Mouse (Mus musculus) heart, adult 2 months (tissue): ENCODE measurements at regions not wholly inside any gene's neighbourhood (a gene's known extent, or its start where the extent isn't known, plus 50 kb on each side); places are given as distances from the start of the nearest gene placed in this dataset.

Experiments
- CTCF ChIP-seq: fragments of 200-600 bp; IDR thresholded peaks from 2 replicates; pipeline ENCODE4 v1.8.1; 2022; ENCODE audit warnings: antibody characterized with exemption, mild to moderate bottlenecking, moderate library complexity
- EP300 ChIP-seq: fragments of 200-500 bp; IDR thresholded peaks from 2 replicates; pipeline ENCODE4 v1.6.1; 2011; ENCODE audit warnings: low read depth, low read length, control low read depth; ENCODE audit not compliant: insufficient read depth
- POLR2A ChIP-seq: fragments of 200-500 bp; IDR thresholded peaks from 2 replicates; pipeline ENCODE4 v1.6.1; 2011; ENCODE audit warnings: mild to moderate bottlenecking, low read depth, low read length, control low read depth; ENCODE audit not compliant: insufficient read depth

DNA sequence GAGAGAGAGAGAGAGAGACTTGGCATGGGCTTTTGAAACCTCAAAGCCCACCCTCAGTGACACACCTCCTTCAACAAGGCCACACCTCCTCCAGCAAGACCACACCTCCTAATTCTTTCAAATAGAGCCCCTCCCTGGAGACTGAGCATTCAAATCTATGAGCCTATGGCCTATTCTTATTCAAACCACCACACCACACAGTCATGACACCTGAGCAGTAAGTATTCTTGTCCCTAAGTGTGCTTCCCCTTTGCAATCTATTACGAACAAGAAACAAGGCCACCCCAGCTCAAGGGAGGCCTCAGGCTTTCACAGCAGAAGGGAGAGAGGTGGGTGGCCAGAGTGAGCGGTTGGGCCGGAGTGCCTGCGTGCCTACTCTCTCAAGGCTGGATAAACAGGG, 284.9 kb upstream of the Kcnab2 start:
- no peak for TF ChIP-seq POLR2A
- TF ChIP-seq CTCF: no peak
- no peak for TF ChIP-seq EP300
